Mouse (Mus musculus): Measurements from ENCODE around the gene AC141477.1. TPM values are rescaled to one million over a fixed set of nuclear protein-coding genes. Genes with fewer than 3 reads are reported as not detected.

AC141477.1 gene
- not detected in 2 replicates for total RNA-seq (2015)
- total RNA-seq (2017): 20.5 and 61.6 TPM in 2 replicates

DNA sequence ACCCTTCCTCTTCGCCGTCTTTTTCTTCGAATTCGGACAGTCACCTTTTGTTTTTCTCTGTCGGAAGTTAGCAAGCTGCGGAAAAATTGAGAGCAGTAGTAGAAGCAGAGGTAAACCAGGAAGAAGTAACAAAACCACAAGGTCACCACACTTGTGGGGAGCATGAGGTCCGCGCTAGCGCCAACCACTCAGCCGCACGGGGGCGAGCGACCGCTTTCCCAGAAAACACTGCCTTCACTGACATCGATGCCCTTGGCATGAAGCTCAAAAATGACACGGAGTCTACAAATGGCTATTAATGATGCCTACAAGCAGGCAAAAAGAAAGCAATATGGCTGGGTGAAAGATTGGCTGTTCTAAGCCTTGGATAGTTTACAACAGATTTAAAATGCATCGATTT lies at the start of gene AC141477.1:
Gene AC141477.1 (minus strand): TSS at position 164 of the 400 bp plus-strand sequence.
- no peak for ATAC-seq (replicated peaks; ENCODE audit: poor library complexity)

DNA sequence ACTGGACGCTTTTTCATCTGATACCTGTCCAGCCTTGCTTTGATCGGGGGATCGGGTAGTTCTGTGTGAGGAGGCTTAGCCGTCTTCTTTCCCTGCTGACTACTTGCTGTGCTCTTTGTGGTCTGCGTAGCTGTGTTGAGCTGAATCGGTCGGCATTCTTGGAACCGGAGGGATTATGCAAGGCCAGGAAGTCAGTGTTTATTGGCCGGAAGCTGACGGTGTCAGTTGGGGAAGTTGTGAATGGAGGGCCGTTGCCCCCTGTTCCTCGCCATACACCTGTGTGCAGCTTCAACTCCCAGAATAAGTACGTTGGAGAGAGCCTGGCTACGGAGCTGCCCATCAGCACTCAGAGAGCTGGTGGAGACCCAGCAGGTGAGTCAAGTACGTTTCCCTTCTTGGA lies 49.0 kb upstream of the AC141477.1 start:
- peak; percentile 50 for ATAC-seq (replicated peaks; ENCODE audit: poor library complexity)

DNA sequence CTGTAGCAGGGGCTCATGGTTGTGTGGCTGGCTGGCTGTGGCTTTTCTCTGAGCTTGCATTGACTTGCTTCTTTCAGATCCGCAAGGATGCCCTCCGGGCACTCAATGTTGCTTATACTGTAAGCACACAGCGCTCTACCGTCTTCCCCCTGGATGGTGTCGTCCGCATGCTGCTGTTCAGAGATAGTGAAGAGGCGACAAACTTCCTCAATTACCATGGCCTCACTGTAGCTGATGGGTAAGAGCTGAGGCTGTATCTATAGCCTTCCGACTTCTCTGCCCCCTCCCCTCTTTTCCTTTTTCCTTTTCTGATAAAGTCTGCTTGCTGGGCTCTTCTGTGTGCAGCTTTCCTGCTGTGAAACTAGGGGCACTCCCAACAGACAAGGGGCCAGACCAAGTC lies 48.0 kb upstream of the AC141477.1 start:
- peak; percentile 51 for ATAC-seq (replicated peaks; ENCODE audit: poor library complexity)

DNA sequence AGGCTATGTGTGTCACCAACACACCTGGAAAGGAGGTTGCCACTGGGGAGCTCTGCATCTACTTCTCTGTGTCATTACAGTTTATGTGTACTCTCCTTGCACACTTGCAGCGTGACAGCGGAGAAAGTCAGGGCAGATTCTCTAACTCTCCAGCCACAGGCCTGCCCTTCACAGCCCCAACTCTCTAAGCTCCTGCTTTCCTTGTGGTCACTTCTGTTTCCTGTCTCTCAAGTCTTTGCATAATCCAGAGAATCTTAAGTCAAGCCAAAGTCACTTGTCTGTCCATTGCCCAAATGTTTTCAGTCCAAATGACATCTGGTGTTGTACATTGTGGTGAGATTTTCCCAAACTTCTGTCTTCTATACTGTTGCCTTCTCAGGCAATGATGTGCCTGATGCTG lies 46.1 kb upstream of the AC141477.1 start:
- ATAC-seq (replicated peaks; ENCODE audit: poor library complexity): peak; percentile 63

DNA sequence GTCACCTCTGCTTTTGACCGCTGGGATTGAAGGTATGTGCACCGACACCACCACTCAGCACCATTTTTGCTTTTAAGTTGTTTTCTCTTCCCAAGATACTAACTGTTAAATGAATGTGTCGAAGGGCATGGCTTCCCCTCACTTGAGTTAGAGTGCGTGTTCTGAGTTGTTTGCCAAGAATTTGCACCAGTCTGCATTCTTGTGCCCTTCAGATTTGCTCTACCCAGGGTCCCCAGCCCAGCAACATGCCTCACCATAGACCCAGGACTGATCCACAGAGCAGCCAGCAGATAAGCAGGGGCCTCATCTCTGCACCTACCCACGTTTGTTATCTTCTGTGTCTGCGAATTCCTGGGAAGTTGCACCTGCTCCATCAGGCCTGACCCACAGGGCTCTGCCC lies 41.2 kb upstream of the AC141477.1 start:
- ATAC-seq (replicated peaks; ENCODE audit: poor library complexity): no peak

DNA sequence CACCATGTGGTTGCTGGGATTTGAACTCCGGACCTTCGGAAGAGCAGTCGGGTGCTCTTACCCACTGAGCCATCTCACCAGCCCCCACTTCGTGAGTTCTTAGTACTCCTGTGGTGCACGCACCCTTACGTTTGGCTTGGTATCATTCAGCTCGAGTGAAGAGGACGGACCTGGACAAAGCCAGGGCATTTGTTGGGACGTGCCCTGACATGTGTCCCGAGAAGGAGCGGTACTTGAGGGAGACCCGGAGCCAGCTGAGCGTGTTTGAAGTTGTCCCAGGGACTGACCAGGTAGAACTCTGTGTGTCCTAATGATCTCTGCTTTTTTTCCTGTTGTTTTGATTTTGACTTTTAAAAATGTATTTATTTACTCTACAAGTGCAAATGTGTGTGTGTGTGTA lies 40.6 kb upstream of the AC141477.1 start:
- ATAC-seq (replicated peaks; ENCODE audit: poor library complexity): no peak

DNA sequence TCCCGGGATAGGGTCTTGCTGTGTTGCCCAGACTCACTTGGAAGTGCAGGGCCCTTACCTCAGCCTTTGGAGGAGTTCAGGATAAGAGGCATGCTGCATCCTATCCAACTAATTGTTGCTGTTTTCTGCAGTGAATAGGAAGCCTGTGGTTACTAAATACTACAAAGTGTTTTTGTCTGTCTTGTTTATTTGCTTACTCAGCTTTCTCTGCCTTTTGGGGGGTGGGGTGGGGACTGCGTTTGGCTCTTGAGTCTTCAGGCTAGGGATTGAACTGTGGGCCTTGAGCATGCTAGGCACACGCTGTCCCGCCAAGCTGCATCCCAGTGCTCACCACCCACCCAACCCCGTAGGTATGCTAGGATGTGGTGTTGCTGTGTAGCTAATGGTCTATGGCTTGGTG lies 33.5 kb upstream of the AC141477.1 start:
- ATAC-seq (replicated peaks; ENCODE audit: poor library complexity): no peak

DNA sequence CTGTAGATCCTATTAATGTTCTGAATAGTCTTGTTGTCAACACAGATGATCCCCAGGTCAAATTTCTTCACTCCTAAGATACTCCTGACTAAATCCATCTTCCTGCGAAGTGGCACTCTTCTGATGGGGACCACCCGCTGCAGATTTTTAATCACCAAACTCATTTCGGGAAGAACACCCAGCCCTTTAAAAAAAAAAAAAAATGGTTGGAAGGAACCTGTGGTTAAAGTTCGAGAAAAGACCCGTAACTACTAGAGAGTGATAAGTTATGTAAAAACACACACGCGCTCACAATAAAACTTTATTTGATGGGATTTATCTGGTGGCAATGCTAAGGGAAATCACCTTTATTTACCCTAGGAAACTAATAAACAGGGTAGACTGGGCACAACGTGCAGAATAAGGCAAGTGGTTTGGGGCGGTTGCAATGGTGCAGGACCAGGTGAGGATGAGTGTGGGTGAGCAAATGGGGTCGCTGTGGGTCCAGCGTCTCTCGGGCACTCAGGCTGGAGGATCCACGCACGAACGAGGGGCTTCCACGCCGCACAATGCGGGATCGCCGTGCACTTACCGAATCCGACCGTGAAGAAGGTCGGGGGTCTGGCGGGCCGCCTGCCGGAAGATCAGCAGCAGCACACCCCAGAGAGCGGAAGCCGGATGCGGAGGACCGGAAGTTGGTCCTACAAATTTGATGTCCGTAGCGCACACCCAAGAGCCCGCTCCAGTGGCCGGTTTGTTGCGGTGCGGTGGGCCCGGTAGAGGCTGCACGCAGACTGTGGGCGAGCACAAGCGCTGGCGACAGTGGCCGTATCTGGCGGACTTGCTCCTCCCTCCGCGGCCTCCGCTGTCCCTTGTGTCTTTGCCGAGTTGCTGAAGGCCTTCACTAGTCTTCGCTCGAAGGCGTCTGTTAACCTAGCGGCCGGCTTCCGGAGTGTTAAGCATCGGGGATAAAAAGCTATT lies 28.2 kb upstream of the AC141477.1 start, which contains the start of the genes Mcm3ap and Ybey:
Gene Mcm3ap (plus strand): TSS at position 725 of the 960 bp plus-strand sequence.
Gene Ybey (minus strand): TSS at position 912 of the 960 bp plus-strand sequence.
- peak; percentile 98 for ATAC-seq (replicated peaks; ENCODE audit: poor library complexity)

DNA sequence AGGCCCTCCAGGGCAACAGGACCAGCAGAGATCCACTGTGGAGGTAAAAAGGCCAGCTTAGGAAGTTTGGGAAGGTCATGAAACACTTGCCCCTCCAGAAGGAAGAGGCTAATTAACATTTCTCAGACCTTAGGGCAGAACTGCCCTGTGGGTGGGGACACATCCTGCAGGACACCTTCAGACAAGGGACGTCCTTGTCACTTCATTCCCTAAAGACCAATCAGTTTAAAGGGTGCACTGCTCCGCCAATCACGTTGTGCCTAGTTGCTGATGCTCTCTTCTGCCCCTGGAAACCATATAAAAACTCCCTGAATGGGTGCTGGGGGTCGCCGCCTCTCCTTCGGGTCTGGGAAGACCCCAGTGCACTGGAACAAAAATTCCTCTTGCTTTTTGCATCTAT lies 22.5 kb upstream of the AC141477.1 start:
- no peak for ATAC-seq (replicated peaks; ENCODE audit: poor library complexity)

DNA sequence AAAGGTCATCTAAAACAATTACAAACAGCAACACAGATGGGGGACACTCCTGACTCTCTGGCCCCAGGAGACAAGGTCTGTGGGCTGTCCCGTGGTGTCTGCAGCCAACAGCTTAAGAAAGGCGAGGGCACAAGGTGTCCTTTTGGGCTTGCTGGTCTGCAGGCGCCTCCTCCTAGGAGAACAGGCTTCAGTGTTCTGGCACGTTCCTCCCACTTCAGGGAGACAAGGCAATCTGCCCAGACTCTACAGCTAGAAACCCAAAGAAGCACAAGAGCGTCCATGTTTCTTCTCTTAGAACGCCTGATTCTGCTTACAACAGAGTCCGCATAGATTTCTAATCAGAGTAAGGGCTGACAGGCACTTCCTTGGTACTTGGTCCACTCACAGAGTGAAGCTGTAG lies 22.1 kb upstream of the AC141477.1 start:
- no peak for ATAC-seq (replicated peaks; ENCODE audit: poor library complexity)

DNA sequence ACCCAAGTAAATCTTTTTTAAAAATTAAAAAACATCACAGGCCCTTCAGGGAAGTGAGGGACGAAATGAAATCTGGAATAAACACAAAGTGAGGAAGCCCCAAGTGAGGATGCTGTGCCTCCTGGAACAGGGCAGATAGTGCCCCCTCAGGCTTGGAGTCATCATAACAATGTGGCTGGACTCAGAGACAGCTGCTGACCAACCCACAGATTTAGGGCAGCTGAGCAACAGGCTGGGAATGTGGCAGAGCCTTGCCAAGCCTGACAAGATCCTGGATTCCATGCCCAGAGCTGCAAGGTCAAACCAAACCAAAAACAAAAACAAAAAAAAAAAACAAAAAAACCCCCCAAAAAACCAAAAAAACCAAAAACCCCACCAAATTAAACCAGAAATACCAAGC lies 21.0 kb upstream of the AC141477.1 start:
- no peak for ATAC-seq (replicated peaks; ENCODE audit: poor library complexity)

DNA sequence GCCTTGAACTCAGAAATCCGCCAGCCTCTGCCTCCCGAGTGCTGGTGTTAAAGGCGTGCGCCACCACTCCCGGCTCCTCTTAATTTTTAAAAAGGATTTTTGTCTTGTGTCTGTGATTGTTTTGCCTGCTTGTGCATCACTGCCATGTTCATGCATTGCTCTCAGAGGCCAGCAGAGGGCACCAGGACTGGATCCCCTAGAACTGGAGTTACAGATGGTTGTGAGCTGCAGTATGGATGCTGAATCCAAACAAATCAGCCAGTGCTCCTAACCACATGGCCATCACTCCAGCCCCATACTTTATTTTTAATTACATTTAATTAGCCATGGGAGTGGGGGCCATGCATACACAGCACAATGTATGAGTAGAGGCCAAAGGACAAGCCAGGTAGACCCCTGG lies 15.0 kb upstream of the AC141477.1 start:
- peak; percentile 88 for ATAC-seq (replicated peaks; ENCODE audit: poor library complexity)

DNA sequence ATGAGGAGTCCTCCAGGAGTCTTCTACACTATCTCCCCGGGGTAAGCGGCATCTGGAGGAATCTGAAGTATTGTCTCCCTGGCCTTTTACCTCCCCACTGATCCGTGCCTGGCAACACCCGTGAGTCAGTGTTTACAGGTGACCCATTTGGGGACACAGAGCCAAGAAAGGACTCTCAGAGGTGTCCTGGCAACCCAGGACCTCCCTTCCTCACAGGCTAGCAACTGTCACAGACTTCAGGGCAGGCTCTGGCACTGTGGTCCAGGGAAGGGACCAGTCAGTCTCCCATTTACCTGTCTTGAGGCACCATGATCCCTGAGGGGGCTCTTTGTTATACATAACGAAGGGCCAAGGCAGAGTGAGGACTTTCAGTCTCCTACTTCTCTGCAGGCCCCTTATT lies 8.6 kb upstream of the AC141477.1 start, which contains the start of gene 2610028H24Rik:
Gene 2610028H24Rik (plus strand): TSS at position 231 of the 400 bp plus-strand sequence.
- no peak for ATAC-seq (replicated peaks; ENCODE audit: poor library complexity)

DNA sequence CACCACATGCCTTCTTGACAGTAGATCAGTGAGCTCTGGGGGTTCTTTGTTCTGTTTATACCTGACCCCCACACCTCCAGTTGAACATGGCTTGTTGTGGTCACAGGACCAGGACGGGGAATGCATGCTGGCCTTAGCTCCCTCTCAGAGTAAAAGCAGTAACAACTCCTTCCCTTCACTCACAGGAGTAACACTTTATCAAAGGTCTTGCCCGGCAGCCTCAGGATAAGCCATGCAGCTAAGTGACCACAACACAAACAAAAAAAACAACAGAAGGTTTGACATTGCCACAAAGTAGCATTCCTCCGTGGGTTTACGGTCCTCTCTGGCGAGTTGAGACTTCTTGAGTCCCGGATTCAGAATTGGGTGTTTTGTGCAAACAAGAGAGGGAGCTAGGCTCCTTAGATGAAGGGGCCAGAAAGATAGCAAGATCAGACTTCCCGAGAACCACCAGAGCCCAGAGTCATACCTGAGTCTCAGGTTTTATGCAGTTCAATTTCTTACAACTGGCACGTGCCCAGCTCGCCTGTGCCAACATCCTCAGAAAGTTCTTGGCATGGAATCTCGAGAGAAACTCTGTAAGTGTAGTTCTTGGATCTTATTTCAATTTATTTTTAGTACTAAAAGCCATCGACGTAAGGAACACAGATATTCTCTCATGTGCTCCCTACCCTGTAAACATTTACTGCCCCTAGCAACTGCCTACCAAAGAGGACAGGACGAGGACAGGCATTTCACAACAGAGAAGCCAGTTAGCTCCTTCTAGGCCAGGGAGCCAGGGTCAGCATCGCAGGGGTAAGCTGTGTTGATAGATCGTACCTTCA lies 7.4 kb upstream of the AC141477.1 start:
- no peak for ATAC-seq (replicated peaks; ENCODE audit: poor library complexity)

DNA sequence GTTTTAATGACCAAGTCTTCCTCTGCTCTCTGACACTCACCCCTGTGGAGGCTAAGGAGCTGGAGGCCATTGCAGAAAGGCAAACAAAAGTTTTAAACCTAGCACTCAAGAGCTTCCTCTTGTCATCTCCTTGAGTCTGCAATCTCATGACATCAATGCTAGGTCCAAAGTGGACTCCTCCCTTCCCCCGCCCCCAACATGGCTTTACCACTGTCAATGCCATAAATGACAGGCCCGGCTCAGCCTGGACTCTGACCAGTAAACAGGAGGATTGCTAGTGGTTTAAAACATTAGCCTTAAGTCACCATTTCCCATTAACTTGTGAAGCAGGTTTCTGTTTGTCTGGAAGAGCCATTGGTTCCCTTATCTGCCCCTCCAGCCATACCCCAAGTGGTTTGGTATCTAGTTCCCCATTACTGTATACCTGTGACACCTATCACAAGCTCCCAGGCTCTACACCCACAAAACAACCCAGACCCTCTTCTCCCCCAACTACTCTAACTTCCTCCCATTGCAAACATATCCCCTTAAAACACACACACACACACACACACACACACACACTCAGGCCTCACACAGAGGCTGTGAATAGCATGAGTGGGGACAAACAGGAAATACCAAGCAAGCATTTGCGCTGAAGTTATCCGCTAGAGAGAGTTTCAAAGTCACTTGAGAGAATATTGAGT lies 5.9 kb upstream of the AC141477.1 start:
- ATAC-seq (replicated peaks; ENCODE audit: poor library complexity): peak; percentile 14

DNA sequence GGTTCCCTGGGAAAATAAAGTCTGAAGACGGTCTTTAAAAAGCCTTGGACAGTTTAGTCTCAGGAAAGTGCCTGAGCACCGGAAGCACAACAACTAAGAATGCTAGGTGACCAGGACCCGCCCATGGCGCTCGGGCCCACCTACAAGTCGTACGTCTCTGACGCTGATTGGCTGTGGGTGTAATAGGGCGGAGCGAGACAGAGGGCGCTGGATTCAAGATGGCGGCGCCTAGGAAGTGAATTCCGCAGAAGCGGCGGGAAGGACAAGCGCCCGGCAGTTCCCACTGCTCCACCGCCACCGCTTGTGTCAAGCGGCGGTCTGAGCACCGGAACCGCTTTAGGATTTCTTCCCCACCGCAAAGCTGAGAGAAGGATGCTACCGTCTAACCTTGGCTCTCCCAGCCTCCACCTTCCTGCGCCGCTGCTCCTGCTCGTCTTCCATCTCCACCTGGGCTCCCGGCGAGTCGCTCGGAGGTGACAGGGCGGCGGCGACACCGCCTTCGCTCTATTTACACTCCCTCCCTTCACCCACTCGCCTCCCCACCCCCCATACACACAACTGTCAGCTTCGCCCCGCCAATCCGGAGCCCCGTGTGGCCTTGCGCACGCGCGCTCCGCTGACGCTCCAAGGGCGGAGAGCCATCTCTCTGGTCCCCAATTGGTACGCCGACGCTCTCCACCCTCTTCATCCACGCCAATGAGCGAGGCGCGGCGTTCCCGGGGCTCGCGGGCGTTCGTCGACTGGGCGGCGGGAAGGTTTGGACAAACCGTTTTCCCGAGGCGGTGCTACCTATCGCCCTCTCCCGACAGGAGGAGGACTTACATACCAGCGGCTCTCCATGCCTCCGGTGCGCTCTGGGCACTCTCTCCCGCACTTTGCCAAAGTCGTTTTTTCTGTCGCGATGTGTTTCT lies 2.2 kb upstream of the AC141477.1 start, which contains the start of gene Pcnt:
Gene Pcnt (minus strand): TSS at position 609 of the 911 bp plus-strand sequence.
- peak; percentile 86 for ATAC-seq (replicated peaks; ENCODE audit: poor library complexity)

DNA sequence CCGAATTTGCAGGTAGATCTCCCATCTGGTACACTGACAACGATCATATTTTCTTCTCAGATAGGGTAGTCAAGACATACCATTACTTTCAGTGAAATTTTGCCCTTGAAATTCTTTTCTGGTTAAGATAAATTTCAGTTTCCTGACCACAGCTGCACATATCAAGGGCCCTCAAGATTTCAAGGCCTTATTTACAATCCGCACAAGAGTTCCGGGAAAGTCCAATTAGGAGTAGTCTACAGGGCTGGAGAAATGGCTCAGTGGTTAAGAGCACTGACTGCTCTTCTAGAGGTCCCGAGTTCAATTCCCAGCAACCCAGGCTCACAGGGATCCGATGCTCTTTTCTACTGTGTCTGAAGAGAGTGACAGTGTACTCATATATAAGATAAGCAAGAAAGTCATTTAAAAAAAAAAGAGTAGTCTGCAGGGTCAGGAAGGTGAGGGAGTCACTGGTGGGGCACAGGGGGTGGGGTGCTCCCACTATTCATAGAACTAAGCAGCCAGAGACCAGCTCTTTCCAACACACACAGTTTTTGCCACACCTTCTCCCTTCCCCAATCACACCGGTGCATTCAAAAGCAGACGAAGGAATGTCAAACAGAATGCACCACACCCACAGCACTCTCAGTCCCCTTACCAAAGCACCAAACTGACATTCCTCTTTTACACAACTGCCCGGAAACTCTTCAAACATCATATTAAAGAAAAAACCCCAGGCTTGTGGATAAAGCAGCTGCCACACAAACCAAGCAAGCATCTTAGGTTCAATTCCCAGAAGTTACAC lies 945 bp downstream of the AC141477.1 start:
- ATAC-seq (replicated peaks; ENCODE audit: poor library complexity): no peak

DNA sequence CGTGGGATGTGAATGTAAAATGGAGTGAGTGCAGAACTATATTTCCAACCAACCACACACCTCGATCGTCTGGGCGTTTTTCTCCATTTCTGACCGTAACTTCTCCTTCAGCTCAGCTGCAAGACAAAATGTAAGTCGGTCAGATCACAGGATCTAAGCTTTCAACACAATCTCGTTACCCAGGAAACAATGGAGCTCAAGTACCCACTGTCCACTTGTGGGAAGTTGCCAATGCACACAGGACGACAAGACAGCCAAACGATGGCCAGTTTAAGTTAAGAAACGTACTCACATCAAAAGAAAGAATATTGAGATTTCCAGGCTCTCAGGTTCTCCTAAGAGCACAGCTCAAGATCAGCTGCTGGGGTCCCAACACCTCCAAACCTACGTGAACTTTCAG lies 6.3 kb downstream of the AC141477.1 start:
- ATAC-seq (replicated peaks; ENCODE audit: poor library complexity): no peak

DNA sequence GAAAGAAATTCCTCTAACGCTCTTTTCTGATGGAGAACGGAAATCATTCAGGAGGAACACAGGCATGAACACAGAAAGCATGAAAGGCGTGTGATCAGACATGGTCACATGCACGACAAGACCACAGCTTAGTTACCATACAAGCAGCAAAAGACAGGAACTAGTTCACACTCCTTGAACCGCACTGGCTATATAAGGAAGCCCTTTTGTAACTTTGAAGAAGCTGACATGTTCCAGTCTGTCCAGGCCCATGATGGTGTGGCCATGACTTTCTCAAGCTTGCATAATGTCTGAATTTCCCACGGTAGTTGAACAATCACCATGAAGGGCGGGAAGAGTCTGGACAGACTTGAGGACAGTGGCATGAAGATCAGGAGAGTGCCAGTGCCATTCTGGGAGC lies 14.6 kb downstream of the AC141477.1 start:
- ATAC-seq (replicated peaks; ENCODE audit: poor library complexity): peak; percentile 79

All from megakaryocyte progenitor cell, adult 5-6 weeks (primary cell).